Mouse (Mus musculus) brain, embryonic 14.5 days (tissue): Measurements from ENCODE around the gene Cntd1.

Experiments used
- CTCF ChIP-seq: fragments of 200-500 bp; IDR thresholded peaks from 2 replicates; pipeline ENCODE4 v1.5.1; 2012; ENCODE audit warnings: inconsistent platforms, mild to moderate bottlenecking, moderate library complexity, borderline replicate concordance; ENCODE audit not compliant: insufficient read depth, insufficient read length; ENCODE audit errors: extremely low read depth
- POLR2A ChIP-seq: fragments of 200-500 bp; IDR thresholded peaks from 2 replicates; pipeline ENCODE4 v1.6.1; 2012; ENCODE audit warnings: mild to moderate bottlenecking, inconsistent platforms, borderline replicate concordance; ENCODE audit not compliant: poor library complexity, insufficient read depth, insufficient read length, severe bottlenecking; ENCODE audit errors: extremely low read depth

- TF ChIP-seq CTCF: no peak
- TF ChIP-seq POLR2A: no peak
Observed at GRCm38 (mm10) chr11:101259261-101259712, 19.5 kb upstream of the Cntd1 start.
